Mouse (Mus musculus) midbrain, postnatal 0 days (tissue): ENCODE data around the gene Trim25. TPM values are rescaled to one million over a fixed set of nuclear protein-coding genes. Genes with fewer than 3 reads are reported as not detected.

Experiments used
- ATAC-seq: fragments of 200-750 bp; cut with Nextera tagmentation; 2 replicates; pipeline ENCODE4 v1.8.0; 2017; ENCODE audit warnings: moderate number of reproducible peaks, mild to moderate bottlenecking, moderate TSS enrichment, moderate library complexity; ENCODE audit not compliant: low FRiP score
- DNase-seq: peaks from one replicate; pipeline ENCODE4 v3.0.0-alpha.2; 2015; ENCODE audit warnings: low spot score
- H3K27ac ChIP-seq: fragments of 300-500 bp; sonication (generic); 2 replicates; pipeline ENCODE4 v1.5.1; 2014; ENCODE audit warnings: low read depth, mild to moderate bottlenecking, low read length, mixed read lengths
- H3K27me3 ChIP-seq: fragments of 300-500 bp; sonication (generic); 2 replicates; pipeline ENCODE4 v1.6.1; 2014; ENCODE audit warnings: low read length, control low read depth, mixed read lengths; ENCODE audit not compliant: insufficient read depth
- H3K36me3 ChIP-seq: fragments of 300-500 bp; sonication (generic); 2 replicates; pipeline ENCODE4 v1.6.1; 2014; ENCODE audit warnings: low read length, control low read depth, mixed read lengths; ENCODE audit not compliant: insufficient read depth
- H3K4me1 ChIP-seq: fragments of 300-500 bp; sonication (generic); 2 replicates; pipeline ENCODE4 v1.6.1; 2014; ENCODE audit warnings: mild to moderate bottlenecking, control low read depth, antibody characterized with exemption, low read length, mixed read lengths; ENCODE audit not compliant: insufficient read depth
- H3K4me2 ChIP-seq: fragments of 300-500 bp; sonication (generic); 2 replicates; pipeline ENCODE4 v1.6.1; 2014; ENCODE audit warnings: low read depth, mild to moderate bottlenecking, low read length, mixed read lengths; ENCODE audit not compliant: poor library complexity, severe bottlenecking
- H3K4me3 ChIP-seq: fragments of 300-500 bp; sonication (generic); 2 replicates; pipeline ENCODE4 v1.5.1; 2014; ENCODE audit warnings: low read depth, mild to moderate bottlenecking, low read length, moderate library complexity
- H3K9ac ChIP-seq: fragments of 300-500 bp; sonication (generic); replicated peaks from 2 replicates; pipeline ENCODE4 v1.6.1; 2014; ENCODE audit warnings: mild to moderate bottlenecking, low read length, moderate library complexity, mixed read lengths; ENCODE audit not compliant: poor library complexity, severe bottlenecking
- H3K9me3 ChIP-seq: fragments of 300-500 bp; sonication (generic); 2 replicates; pipeline ENCODE4 v1.6.1; 2016; ENCODE audit warnings: low read length, control low read depth
- CTCF ChIP-seq: IDR thresholded peaks from 2 replicates; pipeline ENCODE4 v1.5.1; 2016; ENCODE audit warnings: antibody characterized with exemption, mild to moderate bottlenecking
- WGBS: fragments of 180-500 bp; shearing (Covaris S2); extraction: QIAGEN DNeasy Blood & Tissue Kit; methylation state at CpG from one replicate; pipeline ENCODE4 v1.1.7; 2014; 5-methylcytosine and 5-hydroxymethylcytosine counted together
- polyA plus RNA-seq: library from polyadenylated mRNA; unstranded; fragments of >200 nt; fragmentation: Nextera tagmentation; extraction: Ambion mirVana; gene quantifications from 2 replicates; pipeline ENCODE4 v1.2.1, GENCODE M21; 2015
- total RNA-seq: library from RNA; depleted of rRNA; stranded (reverse); fragments of >200 nt; gene quantifications from 2 replicates; pipeline ENCODE4 v1.2.3, GENCODE M21; 2014; rRNA removed

Gene Trim25
- total RNA-seq (2.0 and 2.9 TPM in 2 replicates), polyA plus RNA-seq (4.3 and 4.5 TPM in 2 replicates)

- Histone ChIP-seq H3K9me3 (no peaks in the 10 kb centered on the region), H3K27me3 (peaks cover 18% of the 10 kb centered on the region), H3K4me3 (peak within 1 kb of the TSS; percentile 35), H3K36me3 (no peaks in the 10 kb centered on the region), H3K4me1 (no peaks in the 10 kb centered on the region), H3K27ac (no peak within 1 kb of the TSS; the same call in 1 of the 2 replicates), H3K4me2 (peak within 1 kb of the TSS; percentile 44), H3K9ac (peak within 1 kb of the TSS; percentile 44; the same call in 1 of the 2 replicates)
- TF ChIP-seq CTCF, result no peak
- ATAC-seq (peak; percentile 20; the same call in 1 of the 2 replicates), DNase-seq (peak; percentile 63)
- WGBS, result 6% methylated on average over 48 of the region's 48 CpGs
Measured at GRCm38 (mm10) chr11:88998974-88999722, at the start of gene Trim25. Gene Trim25 (plus strand): TSS chr11:88999376.

- Histone ChIP-seq H3K4me2 (no peak overlapping the region), H3K27me3 (no peaks in the 10 kb centered on the region), H3K9me3 (no peaks in the 10 kb centered on the region), H3K36me3 (peaks cover 29% of the 10 kb centered on the region), H3K4me1 (no peaks in the 10 kb centered on the region), H3K27ac (no peak overlapping the region), H3K9ac (no peak overlapping the region), H3K4me3 (no peak overlapping the region)
- DNase-seq (no peak), ATAC-seq (no peak)
- no peak for TF ChIP-seq CTCF
- WGBS, result 90% methylated on average over 8 of the region's 8 CpGs
Measured at GRCm38 (mm10) chr11:88949802-88950639, 49.2 kb upstream of the Trim25 start.

GRCm38 (mm10) chr11:88950640-88951250, 48.4 kb upstream of the Trim25 start:
- DNase-seq, result no peak
- no peak overlapping the region for H3K9ac ChIP-seq
- H3K4me1 ChIP-seq, result no peaks in the 10 kb centered on the region
- no peaks in the 10 kb centered on the region for H3K9me3 ChIP-seq
- no peak overlapping the region for H3K27ac ChIP-seq
- H3K4me2 ChIP-seq, result no peak overlapping the region
- peaks cover 22% of the 10 kb centered on the region for H3K36me3 ChIP-seq
- 94% methylated on average over 13 of the region's 13 CpGs for WGBS
- no peaks in the 10 kb centered on the region for H3K27me3 ChIP-seq
- H3K4me3 ChIP-seq, result no peak overlapping the region
- no peak for ATAC-seq
- TF ChIP-seq CTCF, result no peak

GRCm38 (mm10) chr11:88951576-88951975, 47.6 kb upstream of the Trim25 start:
- no peak overlapping the region for H3K9ac ChIP-seq
- no peak overlapping the region for H3K4me3 ChIP-seq
- no peak overlapping the region for H3K4me2 ChIP-seq
- H3K4me1 ChIP-seq, result no peaks in the 10 kb centered on the region
- no peak for TF ChIP-seq CTCF
- no peaks in the 10 kb centered on the region for H3K27me3 ChIP-seq
- H3K27ac ChIP-seq, result no peak overlapping the region
- peaks cover 15% of the 10 kb centered on the region for H3K36me3 ChIP-seq
- 93% methylated on average over 2 of the region's 2 CpGs for WGBS
- no peaks in the 10 kb centered on the region for H3K9me3 ChIP-seq
- ATAC-seq, result no peak
- no peak for DNase-seq

DNA sequence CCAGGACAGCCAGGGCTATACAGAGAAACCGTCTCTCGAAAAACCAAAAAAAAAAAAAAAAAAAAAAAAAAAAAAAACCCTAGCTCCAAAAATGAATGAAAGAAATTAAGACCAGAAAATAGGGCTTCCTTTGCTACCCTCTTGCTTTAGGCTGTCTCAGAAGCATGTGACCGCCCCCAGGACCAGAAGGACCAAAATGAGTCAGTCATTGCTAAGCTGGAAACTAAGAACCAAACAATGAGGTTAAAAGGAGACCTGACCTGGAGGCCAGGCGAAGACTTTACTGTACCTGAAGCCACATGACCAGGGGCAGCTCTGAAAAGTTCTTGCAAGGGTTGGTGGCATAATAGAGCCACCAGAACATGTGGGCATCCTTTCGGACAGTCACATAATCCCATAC, 47.1 kb upstream of the Trim25 start:
- no peak for ATAC-seq
- Histone ChIP-seq H3K9me3 (no peaks in the 10 kb centered on the region), H3K4me2 (no peak overlapping the region), H3K9ac (no peak overlapping the region), H3K27me3 (no peaks in the 10 kb centered on the region), H3K4me3 (no peak overlapping the region), H3K36me3 (peaks cover 10% of the 10 kb centered on the region; the same call in 1 of the 2 replicates), H3K4me1 (no peaks in the 10 kb centered on the region), H3K27ac (no peak overlapping the region)
- WGBS, result 98% methylated on average over 5 of the region's 5 CpGs
- TF ChIP-seq CTCF, result no peak
- no peak for DNase-seq
